Mouse (Mus musculus): ENCODE measurements around the gene Meis2.

DNA sequence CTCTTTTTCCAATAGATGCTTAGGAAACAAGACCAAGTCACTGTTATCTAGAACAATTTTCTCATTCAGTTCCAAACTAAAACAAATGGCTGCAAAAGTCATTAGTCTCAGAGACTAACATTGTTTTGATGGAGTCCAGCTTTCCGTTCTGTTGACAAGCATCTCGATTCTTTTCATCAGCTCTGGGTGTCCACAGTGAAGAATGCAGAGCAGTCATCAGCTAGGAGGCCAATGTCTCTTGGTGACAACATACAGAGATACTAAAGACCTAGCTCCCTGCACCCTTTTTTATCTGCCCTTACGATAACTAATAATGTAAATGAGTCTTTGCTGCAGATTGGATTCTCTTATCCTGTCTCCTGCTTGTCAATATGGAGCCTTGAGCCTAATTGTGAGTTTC is 102.9 kb downstream of the Meis2 start:
- no peak for TF ChIP-seq CTCF (IDR thresholded peaks at IDR 0.05; ENCODE audit: borderline replicate concordance, extremely low read depth, insufficient read depth, insufficient read length)
- TF ChIP-seq POLR2A (IDR thresholded peaks at IDR 0.05; ENCODE audit: borderline replicate concordance, extremely low read depth, insufficient read depth, insufficient read length, poor library complexity, severe bottlenecking): no peak
